Mouse (Mus musculus): ENCODE measurements at regions not wholly inside any gene's neighbourhood (a gene's known extent, or its start where the extent isn't known, plus 50 kb on each side); places are given as distances from the start of the nearest gene placed in this dataset.

DNA sequence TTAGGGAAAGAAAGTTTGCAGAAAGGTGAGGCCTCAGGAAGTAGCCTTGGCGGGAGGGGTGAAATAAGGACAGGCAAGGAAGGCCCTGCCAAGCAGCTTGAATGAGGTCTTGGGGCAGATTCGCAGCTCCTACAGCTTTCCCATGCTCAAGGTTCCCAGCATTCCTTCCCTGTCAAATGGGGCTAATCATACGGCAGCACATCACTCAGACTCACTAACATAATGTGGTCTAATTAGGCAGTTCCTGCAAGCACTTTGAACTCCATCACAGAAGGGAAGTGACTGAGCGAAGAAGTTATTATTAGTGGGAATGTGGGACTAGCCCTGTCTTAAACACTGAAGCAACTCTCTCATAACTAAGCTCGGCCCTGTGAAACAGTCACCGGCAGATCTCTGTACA lies 87.1 kb upstream of the Gm10260 start:
- Histone ChIP-seq H3K27ac (ENCODE audit: low read depth, low read length) (no peak overlapping the region), H3K27me3 (ENCODE audit: control insufficient read depth, insufficient read depth, low read length) (no peaks in the 10 kb centered on the region), H3K4me1 (replicated peaks; ENCODE audit: control insufficient read depth, insufficient read depth, low read length) (no peaks in the 10 kb centered on the region), H3K9me3 (ENCODE audit: control insufficient read depth, low read length) (no peaks in the 10 kb centered on the region), H3K4me2 (replicated peaks; ENCODE audit: low read depth, low read length) (no peak overlapping the region), H3K36me3 (ENCODE audit: control insufficient read depth, insufficient read depth, low read length) (no peaks in the 10 kb centered on the region), H3K9ac (ENCODE audit: low read depth, low read length) (no peak overlapping the region), H3K4me3 (ENCODE audit: low read depth, low read length) (no peak overlapping the region)
- WGBS, result 91% methylated on average over 6 of the region's 6 CpGs
- DNase-seq (ENCODE audit: low spot score), result no peak
- ATAC-seq (ENCODE audit: low FRiP score), result no peak

DNA sequence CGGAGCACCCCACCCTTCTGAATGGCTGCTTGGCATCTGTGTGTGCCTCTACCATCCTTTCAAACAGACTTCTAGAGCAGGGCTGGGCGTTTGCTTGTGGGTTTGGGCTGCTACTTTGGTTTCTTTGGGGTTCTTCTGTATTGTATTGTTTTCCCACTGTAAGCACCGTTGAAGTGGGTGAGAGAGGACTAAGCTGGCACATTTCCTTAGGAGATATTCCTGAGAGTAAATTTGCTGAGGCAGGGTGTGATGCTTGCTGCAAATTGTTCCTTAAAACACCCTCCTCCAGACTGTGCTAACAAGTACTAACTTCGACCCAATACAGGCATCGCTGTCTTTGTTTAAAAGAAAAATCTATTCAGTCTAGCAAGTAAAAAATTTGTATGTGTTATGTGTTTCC lies 84.7 kb upstream of the Gm10260 start:
- Histone ChIP-seq H3K4me1 (replicated peaks; ENCODE audit: control insufficient read depth, insufficient read depth, low read length) (no peaks in the 10 kb centered on the region), H3K4me3 (ENCODE audit: low read depth, low read length) (no peak overlapping the region), H3K36me3 (ENCODE audit: control insufficient read depth, insufficient read depth, low read length) (no peaks in the 10 kb centered on the region), H3K27me3 (ENCODE audit: control insufficient read depth, insufficient read depth, low read length) (no peaks in the 10 kb centered on the region), H3K9me3 (ENCODE audit: control insufficient read depth, low read length) (no peaks in the 10 kb centered on the region), H3K27ac (ENCODE audit: low read depth, low read length) (no peak overlapping the region), H3K9ac (ENCODE audit: low read depth, low read length) (no peak overlapping the region), H3K4me2 (replicated peaks; ENCODE audit: low read depth, low read length) (no peak overlapping the region)
- ATAC-seq (ENCODE audit: low FRiP score) (no peak), DNase-seq (ENCODE audit: low spot score) (no peak)
- 88% methylated on average over 5 of the region's 5 CpGs for WGBS

DNA sequence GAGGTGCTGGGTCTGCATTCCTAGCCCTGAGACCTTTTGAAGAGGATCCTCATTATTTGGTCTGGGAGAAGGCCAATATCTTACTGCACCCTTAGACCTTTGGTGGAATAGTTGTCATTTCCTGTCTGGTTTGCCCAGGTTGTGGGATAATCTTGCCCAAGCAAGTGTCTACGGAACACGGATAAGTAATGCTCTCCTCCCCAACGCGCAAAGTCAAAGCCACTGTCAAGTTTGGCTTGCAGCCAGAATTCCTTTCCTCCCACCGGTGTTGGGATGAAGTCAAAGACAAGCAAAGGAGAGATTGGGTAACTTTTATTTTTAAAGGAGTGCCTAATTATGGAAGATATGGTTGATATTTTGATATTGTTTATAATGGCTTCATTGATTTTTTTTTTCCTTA lies 82.4 kb upstream of the Gm10260 start:
- 93% methylated on average over 5 of the region's 5 CpGs for WGBS
- no peak for DNase-seq (ENCODE audit: low spot score)
- Histone ChIP-seq H3K27me3 (ENCODE audit: control insufficient read depth, insufficient read depth, low read length) (no peaks in the 10 kb centered on the region), H3K9ac (ENCODE audit: low read depth, low read length) (no peak overlapping the region), H3K4me1 (replicated peaks; ENCODE audit: control insufficient read depth, insufficient read depth, low read length) (no peaks in the 10 kb centered on the region), H3K9me3 (ENCODE audit: control insufficient read depth, low read length) (no peaks in the 10 kb centered on the region), H3K36me3 (ENCODE audit: control insufficient read depth, insufficient read depth, low read length) (no peaks in the 10 kb centered on the region), H3K4me2 (replicated peaks; ENCODE audit: low read depth, low read length) (no peak overlapping the region), H3K27ac (ENCODE audit: low read depth, low read length) (no peak overlapping the region), H3K4me3 (ENCODE audit: low read depth, low read length) (no peak overlapping the region)
- ATAC-seq (ENCODE audit: low FRiP score), result no peak

DNA sequence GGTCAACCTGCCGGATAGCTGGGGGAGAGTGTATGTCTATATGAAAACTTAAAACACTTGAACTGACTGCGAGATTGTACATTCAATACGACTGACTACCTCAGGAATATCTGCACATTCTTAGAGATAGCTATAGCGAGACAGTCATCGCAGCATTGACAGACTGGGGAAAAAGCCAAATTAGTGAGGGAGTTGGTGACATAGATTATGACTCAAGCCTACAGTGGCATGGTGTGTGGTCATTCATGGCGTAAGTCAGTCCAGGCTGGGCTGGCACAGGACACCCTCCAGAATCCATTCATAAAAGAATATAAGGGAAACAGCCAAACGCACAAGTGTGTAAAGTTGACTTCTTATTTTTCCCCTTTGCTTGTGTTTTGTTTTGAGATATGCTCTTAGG lies 81.1 kb upstream of the Gm10260 start:
- Histone ChIP-seq H3K4me3 (ENCODE audit: low read depth, low read length) (no peak overlapping the region), H3K4me2 (replicated peaks; ENCODE audit: low read depth, low read length) (no peak overlapping the region), H3K27ac (ENCODE audit: low read depth, low read length) (no peak overlapping the region), H3K27me3 (ENCODE audit: control insufficient read depth, insufficient read depth, low read length) (no peaks in the 10 kb centered on the region), H3K36me3 (ENCODE audit: control insufficient read depth, insufficient read depth, low read length) (no peaks in the 10 kb centered on the region), H3K4me1 (replicated peaks; ENCODE audit: control insufficient read depth, insufficient read depth, low read length) (no peaks in the 10 kb centered on the region), H3K9me3 (ENCODE audit: control insufficient read depth, low read length) (no peaks in the 10 kb centered on the region), H3K9ac (ENCODE audit: low read depth, low read length) (no peak overlapping the region)
- WGBS, result 91% methylated on average over 7 of the region's 7 CpGs
- DNase-seq (ENCODE audit: low spot score), result no peak
- no peak for ATAC-seq (ENCODE audit: low FRiP score)

DNA sequence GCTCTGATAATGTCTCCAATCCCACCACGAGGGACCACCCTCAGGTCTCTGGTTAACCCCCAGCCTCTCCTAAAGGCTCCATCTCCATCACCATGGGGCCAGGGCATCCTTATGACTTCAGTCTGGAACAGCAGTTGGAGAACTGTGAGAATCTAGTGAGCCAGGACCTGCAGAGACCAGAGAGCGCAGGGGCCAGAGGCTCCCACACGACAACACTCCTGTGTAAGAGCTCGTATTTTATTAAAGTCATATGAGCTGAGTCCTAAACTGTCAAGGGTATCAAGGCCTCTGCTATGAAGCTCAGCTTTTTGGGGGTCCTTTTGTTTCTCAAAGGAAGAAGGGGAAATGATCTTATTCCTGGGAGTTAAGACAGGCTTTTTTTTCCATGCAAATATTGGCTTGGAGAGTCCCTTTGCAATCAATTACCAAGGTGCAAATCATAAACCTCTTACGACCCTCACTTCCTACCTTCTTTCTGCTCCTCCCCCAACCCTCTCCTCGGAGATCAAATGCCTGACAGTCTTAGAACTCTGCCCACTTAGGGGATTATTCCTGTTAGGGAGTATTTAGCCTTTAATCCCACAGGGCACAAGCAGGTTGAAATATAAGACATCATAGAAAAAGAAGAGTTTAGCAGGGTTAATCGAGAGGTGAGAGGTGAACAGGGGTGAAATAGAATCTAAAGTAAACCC lies 79.3 kb upstream of the Gm10260 start:
- Histone ChIP-seq H3K27me3 (ENCODE audit: control insufficient read depth, insufficient read depth, low read length) (no peaks in the 10 kb centered on the region), H3K36me3 (ENCODE audit: control insufficient read depth, insufficient read depth, low read length) (no peaks in the 10 kb centered on the region), H3K4me1 (replicated peaks; ENCODE audit: control insufficient read depth, insufficient read depth, low read length) (no peaks in the 10 kb centered on the region), H3K9me3 (ENCODE audit: control insufficient read depth, low read length) (no peaks in the 10 kb centered on the region), H3K27ac (ENCODE audit: low read depth, low read length) (no peak overlapping the region), H3K4me2 (replicated peaks; ENCODE audit: low read depth, low read length) (no peak overlapping the region), H3K9ac (ENCODE audit: low read depth, low read length) (no peak overlapping the region), H3K4me3 (ENCODE audit: low read depth, low read length) (no peak overlapping the region)
- ATAC-seq (ENCODE audit: low FRiP score), result no peak
- no peak for DNase-seq (ENCODE audit: low spot score)
- WGBS, result 62% methylated on average over 7 of the region's 7 CpGs

DNA sequence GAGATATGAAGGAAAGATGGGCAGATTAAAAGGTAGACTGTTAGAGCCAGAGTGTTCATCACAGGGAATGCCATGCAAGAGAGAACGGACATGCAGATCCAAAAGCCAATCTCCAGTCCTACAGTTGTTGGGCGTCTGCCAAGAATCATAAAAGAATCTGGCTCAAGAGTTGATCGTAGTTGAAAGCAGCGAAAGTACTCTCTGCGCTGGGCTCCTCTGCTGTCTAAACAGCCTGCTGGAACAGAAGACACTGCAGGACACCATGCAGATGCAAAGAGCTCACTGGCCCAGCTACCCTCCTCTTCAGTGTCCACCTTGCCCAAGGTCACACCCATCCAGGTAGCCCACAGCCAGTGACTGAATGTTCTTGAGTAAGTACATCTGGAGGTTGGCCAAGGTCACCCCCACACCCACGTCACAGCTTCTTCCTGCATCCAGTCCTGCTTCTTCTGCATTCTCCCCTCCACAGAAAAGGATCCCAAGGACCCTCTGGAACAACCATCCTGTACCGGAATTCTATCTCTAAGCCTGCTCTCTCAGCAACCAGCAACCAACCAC lies 77.1 kb upstream of the Gm10260 start:
- Histone ChIP-seq H3K36me3 (ENCODE audit: control insufficient read depth, insufficient read depth, low read length) (no peaks in the 10 kb centered on the region), H3K27me3 (ENCODE audit: control insufficient read depth, insufficient read depth, low read length) (no peaks in the 10 kb centered on the region), H3K4me3 (ENCODE audit: low read depth, low read length) (no peak overlapping the region), H3K4me1 (replicated peaks; ENCODE audit: control insufficient read depth, insufficient read depth, low read length) (no peaks in the 10 kb centered on the region), H3K4me2 (replicated peaks; ENCODE audit: low read depth, low read length) (no peak overlapping the region), H3K27ac (ENCODE audit: low read depth, low read length) (no peak overlapping the region), H3K9ac (ENCODE audit: low read depth, low read length) (no peak overlapping the region), H3K9me3 (ENCODE audit: control insufficient read depth, low read length) (no peaks in the 10 kb centered on the region)
- ATAC-seq (ENCODE audit: low FRiP score), result no peak
- WGBS, result 90% methylated on average over 7 of the region's 7 CpGs
- DNase-seq (ENCODE audit: low spot score), result no peak

DNA sequence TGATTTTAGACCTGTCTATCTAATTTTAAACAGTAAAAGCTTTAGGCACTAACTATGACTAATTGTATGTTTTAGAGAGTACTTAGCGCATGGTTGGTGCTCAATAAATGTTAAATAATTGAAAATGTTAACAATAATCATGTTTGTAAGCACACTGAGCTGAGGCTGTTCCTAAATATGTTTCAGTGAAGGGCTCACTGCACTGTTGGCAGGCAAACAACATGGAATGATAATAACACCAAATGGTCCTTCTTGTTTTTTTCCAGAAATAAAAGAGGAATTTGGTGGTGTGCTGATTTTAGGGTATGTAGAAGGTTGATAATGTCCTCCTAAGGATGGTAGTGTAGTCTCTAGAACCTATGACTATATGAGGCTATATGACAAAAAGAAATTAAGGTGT lies 72.0 kb upstream of the Gm10260 start:
- H3K4me2 ChIP-seq (replicated peaks; ENCODE audit: low read depth, low read length), result no peak overlapping the region
- no peaks in the 10 kb centered on the region for H3K27me3 ChIP-seq (ENCODE audit: control insufficient read depth, insufficient read depth, low read length)
- WGBS, result 88% methylated on average over 1 of the region's 1 CpGs
- ATAC-seq (ENCODE audit: low FRiP score) (no peak), DNase-seq (ENCODE audit: low spot score) (no peak)
- no peak overlapping the region for H3K4me3 ChIP-seq (ENCODE audit: low read depth, low read length)
- no peaks in the 10 kb centered on the region for H3K36me3 ChIP-seq (ENCODE audit: control insufficient read depth, insufficient read depth, low read length)
- no peak overlapping the region for H3K9ac ChIP-seq (ENCODE audit: low read depth, low read length)
- no peaks in the 10 kb centered on the region for H3K9me3 ChIP-seq (ENCODE audit: control insufficient read depth, low read length)
- no peak overlapping the region for H3K27ac ChIP-seq (ENCODE audit: low read depth, low read length)
- no peaks in the 10 kb centered on the region for H3K4me1 ChIP-seq (replicated peaks; ENCODE audit: control insufficient read depth, insufficient read depth, low read length)

DNA sequence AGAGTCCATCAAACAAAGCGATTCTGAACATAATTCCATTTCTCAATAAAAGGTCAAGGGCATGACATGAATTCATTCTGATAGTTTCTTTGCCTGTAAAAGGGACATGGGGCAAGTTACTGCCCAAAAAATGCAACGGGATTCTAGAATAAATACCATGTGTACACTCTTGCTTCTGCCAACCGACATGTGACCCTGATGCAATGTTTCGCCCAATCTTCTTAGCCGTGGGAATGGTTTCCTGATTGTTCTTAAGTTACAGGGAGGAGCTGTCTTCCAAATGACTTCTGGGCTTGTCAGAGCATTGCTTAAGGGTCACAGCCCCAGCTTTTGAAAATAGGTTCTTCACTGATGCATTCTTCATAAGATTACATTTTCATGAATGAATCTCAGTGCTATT lies 71.4 kb upstream of the Gm10260 start:
- Histone ChIP-seq H3K4me3 (ENCODE audit: low read depth, low read length) (no peak overlapping the region), H3K27me3 (ENCODE audit: control insufficient read depth, insufficient read depth, low read length) (no peaks in the 10 kb centered on the region), H3K4me2 (replicated peaks; ENCODE audit: low read depth, low read length) (no peak overlapping the region), H3K27ac (ENCODE audit: low read depth, low read length) (no peak overlapping the region), H3K9ac (ENCODE audit: low read depth, low read length) (no peak overlapping the region), H3K4me1 (replicated peaks; ENCODE audit: control insufficient read depth, insufficient read depth, low read length) (no peaks in the 10 kb centered on the region), H3K36me3 (ENCODE audit: control insufficient read depth, insufficient read depth, low read length) (no peaks in the 10 kb centered on the region), H3K9me3 (ENCODE audit: control insufficient read depth, low read length) (no peaks in the 10 kb centered on the region)
- DNase-seq (ENCODE audit: low spot score), result no peak
- ATAC-seq (ENCODE audit: low FRiP score), result no peak
- 69% methylated on average over 5 of the region's 5 CpGs for WGBS

DNA sequence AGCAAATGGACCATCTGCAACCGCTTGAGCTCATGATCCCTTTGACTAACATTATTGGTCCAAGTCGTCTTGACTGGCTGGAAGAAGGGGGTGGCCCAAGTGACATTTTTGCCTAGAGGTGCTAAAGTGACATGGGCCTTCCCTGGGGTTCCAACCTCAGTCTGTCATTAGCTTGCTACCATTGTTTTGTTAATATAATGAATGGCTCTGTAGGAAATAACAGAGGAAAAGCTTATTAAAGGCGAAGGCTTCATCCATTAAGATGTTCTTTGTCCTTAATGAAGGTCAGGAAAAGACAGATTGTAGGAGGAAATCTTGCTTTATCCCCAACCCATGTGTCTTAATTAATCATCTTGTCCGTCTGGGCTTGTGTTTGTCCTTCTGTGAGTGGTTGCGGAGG lies 69.1 kb upstream of the Gm10260 start:
- H3K36me3 ChIP-seq (ENCODE audit: control insufficient read depth, insufficient read depth, low read length), result no peaks in the 10 kb centered on the region
- no peak overlapping the region for H3K4me3 ChIP-seq (ENCODE audit: low read depth, low read length)
- ATAC-seq (ENCODE audit: low FRiP score), result peak; percentile 13; the same call in 1 of the 2 replicates
- H3K9ac ChIP-seq (ENCODE audit: low read depth, low read length), result no peak overlapping the region
- no peaks in the 10 kb centered on the region for H3K27me3 ChIP-seq (ENCODE audit: control insufficient read depth, insufficient read depth, low read length)
- no peak overlapping the region for H3K27ac ChIP-seq (ENCODE audit: low read depth, low read length)
- WGBS, result 28% methylated on average over 5 of the region's 5 CpGs
- H3K4me2 ChIP-seq (replicated peaks; ENCODE audit: low read depth, low read length), result no peak overlapping the region
- DNase-seq (ENCODE audit: low spot score), result peak; percentile 21
- H3K9me3 ChIP-seq (ENCODE audit: control insufficient read depth, low read length), result no peaks in the 10 kb centered on the region
- H3K4me1 ChIP-seq (replicated peaks; ENCODE audit: control insufficient read depth, insufficient read depth, low read length), result peaks cover 4% of the 10 kb centered on the region; the same call in 1 of the 2 replicates
